Mouse (Mus musculus) stomach, adult 2 months (tissue): ENCODE measurements around the gene Pcbp2. TPM values are rescaled to one million over a fixed set of nuclear protein-coding genes. Genes with fewer than 3 reads are reported as not detected.

Source experiments
- polyA plus RNA-seq: library from polyadenylated mRNA; depleted of rRNA; stranded (reverse); fragments of >200 nt; gene quantifications from 2 replicates; pipeline ENCODE4 v1.2.3, GENCODE M21; 2012; rRNA removed

The Pcbp2 gene
- polyA plus RNA-seq, result 195 and 199 TPM in 2 replicates

GRCm38 (mm10) chr15:102470183-102470604 lies at the start of gene Pcbp2:
Gene Pcbp2 (plus strand): TSS chr15:102470539.

GRCm38 (mm10) chr15:102445146-102445545 lies 25.2 kb upstream of the Pcbp2 start, which contains the start of gene Amhr2:
Gene Amhr2 (plus strand): TSS chr15:102445367.

GRCm38 (mm10) chr15:102458904-102459317 lies 11.4 kb upstream of the Pcbp2 start, which contains the start of gene Prr13:
Gene Prr13 (plus strand): TSS chr15:102459028.

GRCm38 (mm10) chr15:102503447-102503846 lies 33.1 kb downstream of the Pcbp2 start, which contains the start of gene Gm10337:
Gene Gm10337 (plus strand): TSS chr15:102503722.

GRCm38 (mm10) chr15:102516728-102517404 lies 46.5 kb downstream of the Pcbp2 start, which contains the start of gene Map3k12:
Gene Map3k12 (minus strand): TSS chr15:102517064.

GRCm38 (mm10) chr15:102517976-102518858 lies 47.9 kb downstream of the Pcbp2 start, which contains the start of gene Tarbp2:
Gene Tarbp2 (plus strand): TSS chr15:102518192.

DNA sequence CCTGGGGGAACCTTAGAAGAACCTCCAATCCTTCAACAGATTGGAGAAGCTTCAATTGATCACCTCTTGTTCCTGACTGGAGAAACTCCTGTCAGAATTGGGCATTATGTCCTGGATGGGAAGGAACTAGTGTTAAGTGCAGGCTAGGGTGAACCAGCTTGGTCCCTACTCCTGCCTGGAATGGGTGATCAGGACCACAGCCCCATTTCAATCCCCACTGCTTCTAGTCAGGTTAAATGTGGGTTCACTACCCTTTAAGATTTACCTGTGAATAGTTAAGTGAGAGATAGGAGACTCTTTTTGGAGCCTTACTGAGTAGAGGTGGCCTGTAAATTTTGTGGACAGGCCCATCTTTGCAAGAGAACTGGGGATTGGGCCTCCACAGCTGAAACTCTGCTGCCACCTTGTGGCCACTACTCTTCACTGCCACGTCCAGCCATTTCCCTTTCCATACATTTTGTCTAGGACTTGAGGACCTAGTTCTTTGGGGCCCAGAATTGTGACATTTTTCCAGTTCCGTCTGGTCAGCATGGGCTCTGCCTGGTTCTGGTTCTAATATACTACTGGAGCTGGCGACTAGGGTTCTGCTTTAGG lies 54.6 kb downstream of the Pcbp2 start, which contains the start of gene Npff:
TSS of gene Npff (minus strand) at position 51 of the 594 bp plus-strand sequence.

Other genes with a start within 250 kb of the Pcbp2 start
- gene Itgb7, start 238.6 kb upstream of the Pcbp2 start, polyA plus RNA-seq, result 1.9 and 3.1 TPM in 2 replicates
- gene Rarg, start 213.0 kb upstream of the Pcbp2 start, polyA plus RNA-seq, result 29.2 and 33.2 TPM in 2 replicates
- 0.06 TPM in 2 replicates for gene Gm9918, start 200.0 kb upstream of the Pcbp2 start, polyA plus RNA-seq
- 57.4 and 84.1 TPM in 2 replicates for gene Mfsd5, start 191.1 kb upstream of the Pcbp2 start, polyA plus RNA-seq
- gene Espl1, start 174.3 kb upstream of the Pcbp2 start, polyA plus RNA-seq, result 2.2 and 4.3 TPM in 2 replicates
- 10.2 and 10.5 TPM in 2 replicates for gene Pfdn5, start 144.4 kb upstream of the Pcbp2 start, polyA plus RNA-seq
- 24.7 and 27.7 TPM in 2 replicates for gene Myg1, start 138.8 kb upstream of the Pcbp2 start, polyA plus RNA-seq
- gene Aaas, start 119.8 kb upstream of the Pcbp2 start, polyA plus RNA-seq, result 22.6 and 24.0 TPM in 2 replicates
- gene Sp7, start 103.4 kb upstream of the Pcbp2 start, polyA plus RNA-seq, result 0.05 and 0.10 TPM in 2 replicates
- gene Sp1, start 64.4 kb upstream of the Pcbp2 start, polyA plus RNA-seq, result 2.7 and 7.2 TPM in 2 replicates
- 2.6 and 6.6 TPM in 2 replicates for gene Amhr2, start 25.2 kb upstream of the Pcbp2 start, polyA plus RNA-seq
- 485 and 586 TPM in 2 replicates for gene Prr13, start 11.5 kb upstream of the Pcbp2 start, polyA plus RNA-seq
- not detected in 2 replicates for gene Gm10337, start 33.2 kb downstream of the Pcbp2 start, polyA plus RNA-seq
- gene Map3k12, start 46.5 kb downstream of the Pcbp2 start, polyA plus RNA-seq, result 1.8 and 2.4 TPM in 2 replicates
- gene Tarbp2, start 47.7 kb downstream of the Pcbp2 start, polyA plus RNA-seq, result 52.2 and 62.0 TPM in 2 replicates
- gene Npff, start 54.4 kb downstream of the Pcbp2 start, polyA plus RNA-seq, result 2.6 and 5.3 TPM in 2 replicates
- not detected in 2 replicates for gene Gm28047, start 154.5 kb downstream of the Pcbp2 start, polyA plus RNA-seq
- 15.2 and 41.1 TPM in 2 replicates for gene Atf7, start 154.9 kb downstream of the Pcbp2 start, polyA plus RNA-seq
- gene Atp5g2, start 201.8 kb downstream of the Pcbp2 start, polyA plus RNA-seq, result 463 and 574 TPM in 2 replicates